Mouse (Mus musculus): ENCODE measurements around the gene Kptn. TPM values are rescaled to one million over a fixed set of nuclear protein-coding genes. Genes with fewer than 3 reads are reported as not detected.

Gene Kptn
- polyA plus RNA-seq, 1 experiment from 2014 or later, result 20.7 TPM

Other genes with a start within 250 kb of the Kptn start
- gene Crx, start 239.9 kb upstream of the Kptn start, polyA plus RNA-seq (2014; fragmentation: Nextera tagmentation; extraction: Ambion mirVana), result not detected in 2 replicates
- gene Crxos, start 237.3 kb upstream of the Kptn start, polyA plus RNA-seq (2014; fragmentation: Nextera tagmentation; extraction: Ambion mirVana), result not detected in 2 replicates
- 557 and 609 TPM in 2 replicates for gene Selenow, start 197.5 kb upstream of the Kptn start, polyA plus RNA-seq (2014; fragmentation: Nextera tagmentation; extraction: Ambion mirVana)
- gene Nop53, start 173.8 kb upstream of the Kptn start, polyA plus RNA-seq (2014; fragmentation: Nextera tagmentation; extraction: Ambion mirVana), result 217 and 219 TPM in 2 replicates
- 7.5 and 10.8 TPM in 2 replicates for gene Ehd2, start 152.3 kb upstream of the Kptn start, polyA plus RNA-seq (2014; fragmentation: Nextera tagmentation; extraction: Ambion mirVana)
- gene Bicra, start 72.0 kb upstream of the Kptn start, polyA plus RNA-seq (2014; fragmentation: Nextera tagmentation; extraction: Ambion mirVana), result 5.3 and 7.3 TPM in 2 replicates
- gene Zfp541, start 58.1 kb upstream of the Kptn start, polyA plus RNA-seq (2014; fragmentation: Nextera tagmentation; extraction: Ambion mirVana), result not detected in 2 replicates
- 167 and 174 TPM in 2 replicates for gene Napa, start 21.4 kb upstream of the Kptn start, polyA plus RNA-seq (2014; fragmentation: Nextera tagmentation; extraction: Ambion mirVana)
- 0.07 and 0.18 TPM in 2 replicates for gene Slc8a2, start 9.9 kb downstream of the Kptn start, polyA plus RNA-seq (2014; fragmentation: Nextera tagmentation; extraction: Ambion mirVana)
- gene Meis3, start 55.2 kb downstream of the Kptn start, polyA plus RNA-seq (2014; fragmentation: Nextera tagmentation; extraction: Ambion mirVana), result 14.2 and 17.7 TPM in 2 replicates
- gene Dhx34, start 102.1 kb downstream of the Kptn start, polyA plus RNA-seq (2014; fragmentation: Nextera tagmentation; extraction: Ambion mirVana), result 13.8 and 14.4 TPM in 2 replicates
- gene C5ar2, start 124.3 kb downstream of the Kptn start, polyA plus RNA-seq (2014; fragmentation: Nextera tagmentation; extraction: Ambion mirVana), result 1.3 and 1.8 TPM in 2 replicates
- gene C5ar1, start 139.6 kb downstream of the Kptn start, polyA plus RNA-seq (2014; fragmentation: Nextera tagmentation; extraction: Ambion mirVana), result 2.8 and 3.4 TPM in 2 replicates
- gene Inafm1, start 153.7 kb downstream of the Kptn start, polyA plus RNA-seq (2014; fragmentation: Nextera tagmentation; extraction: Ambion mirVana), result 9.3 and 10.6 TPM in 2 replicates
- gene Ccdc9, start 166.9 kb downstream of the Kptn start, polyA plus RNA-seq (2014; fragmentation: Nextera tagmentation; extraction: Ambion mirVana), result 21.7 and 25.3 TPM in 2 replicates
- 4.7 and 6.4 TPM in 2 replicates for gene Bbc3, start 188.5 kb downstream of the Kptn start, polyA plus RNA-seq (2014; fragmentation: Nextera tagmentation; extraction: Ambion mirVana)